Mouse (Mus musculus) embryonic facial prominence, embryonic 12.5 days (tissue): ENCODE data around the gene Nqo1. TPM values are rescaled to one million over a fixed set of nuclear protein-coding genes. Genes with fewer than 3 reads are reported as not detected.

Experiments used
- ATAC-seq: fragments of 200-750 bp; cut with Nextera tagmentation; 2 replicates; pipeline ENCODE4 v1.8.0; 2017; ENCODE audit not compliant: insufficient number of reproducible peaks, insufficient read depth, low FRiP score, low TSS enrichment
- H3K27ac ChIP-seq: fragments of 300-500 bp; sonication (generic); 2 replicates; pipeline ENCODE4 v1.5.1; 2016; ENCODE audit warnings: mild to moderate bottlenecking
- H3K27me3 ChIP-seq: fragments of 300-500 bp; sonication (generic); 2 replicates; pipeline ENCODE4 v1.6.1; 2016; ENCODE audit warnings: mild to moderate bottlenecking, moderate library complexity
- H3K36me3 ChIP-seq: fragments of 300-500 bp; sonication (generic); 2 replicates; pipeline ENCODE4 v1.6.1; 2016; ENCODE audit warnings: mild to moderate bottlenecking
- H3K4me1 ChIP-seq: fragments of 300-500 bp; sonication (generic); 2 replicates; pipeline ENCODE4 v1.6.1; 2016
- H3K4me2 ChIP-seq: fragments of 300-500 bp; sonication (generic); replicated peaks from 2 replicates; pipeline ENCODE4 v1.6.1; 2016; ENCODE audit warnings: mild to moderate bottlenecking, moderate library complexity
- H3K4me3 ChIP-seq: fragments of 300-500 bp; sonication (generic); 2 replicates; pipeline ENCODE4 v1.5.1; 2016; ENCODE audit warnings: mild to moderate bottlenecking
- H3K9ac ChIP-seq: fragments of 300-500 bp; sonication (generic); 2 replicates; pipeline ENCODE4 v1.6.1; 2016; ENCODE audit warnings: mild to moderate bottlenecking, moderate library complexity
- H3K9me3 ChIP-seq: fragments of 300-500 bp; sonication (generic); 2 replicates; pipeline ENCODE4 v1.6.1; 2016; ENCODE audit warnings: mild to moderate bottlenecking, moderate library complexity
- WGBS: fragments of 180-500 bp; shearing (Covaris S2); methylation state at CpG from one replicate; pipeline ENCODE4 v1.1.7; 2016; 5-methylcytosine and 5-hydroxymethylcytosine counted together
- polyA plus RNA-seq: library from polyadenylated mRNA; unstranded; fragments of >200 nt; fragmentation: Nextera tagmentation; extraction: Ambion mirVana; gene quantifications from 2 replicates; pipeline ENCODE4 v1.2.1, GENCODE M21; 2016

Gene Nqo1
- polyA plus RNA-seq, 1 experiment from 2014 or later: 14.8 TPM

- Histone ChIP-seq H3K9me3 (no peaks in the 10 kb centered on the region), H3K4me3 (peak within 1 kb of the TSS; percentile 79), H3K4me1 (0 out of 2 replicates have a peak, but pooled peaks cover 4% of the 10 kb centered on the region), H3K9ac (peak within 1 kb of the TSS; percentile 82), H3K4me2 (peak within 1 kb of the TSS; percentile 70), H3K36me3 (no peaks in the 10 kb centered on the region), H3K27ac (peak within 1 kb of the TSS; percentile 84), H3K27me3 (no peaks in the 10 kb centered on the region)
- WGBS: 2% methylated on average over 51 of the region's 81 CpGs
- ATAC-seq: peak; percentile 86
These were observed 33.2 kb upstream of the Nqo1 start, which contains the start of gene Wwp2 for GRCm38 (mm10) chr8:107435962-107436831. Wwp2 (plus strand) TSS chr8:107436365.

- H3K36me3 ChIP-seq: no peaks in the 10 kb centered on the region
- no peak for ATAC-seq
- peak overlapping the region; percentile 70 for H3K4me2 ChIP-seq
- H3K27ac ChIP-seq: no peak overlapping the region; the same call in 1 of the 2 replicates
- no peaks in the 10 kb centered on the region for H3K9me3 ChIP-seq
- H3K4me1 ChIP-seq: 0 out of 2 replicates have a peak, but pooled peaks cover 4% of the 10 kb centered on the region
- WGBS: 26% methylated on average over 11 of the region's 11 CpGs
- H3K9ac ChIP-seq: 0 out of 2 replicates have a peak overlapping the region, but pooled peaks have one; percentile 32
- H3K4me3 ChIP-seq: peak overlapping the region; percentile 79
- H3K27me3 ChIP-seq: no peaks in the 10 kb centered on the region
These were observed 32.5 kb upstream of the Nqo1 start for GRCm38 (mm10) chr8:107435421-107435961.

GRCm38 (mm10) chr8:107430821-107431220 lies 27.8 kb upstream of the Nqo1 start:
- H3K4me1 ChIP-seq: no peaks in the 10 kb centered on the region
- WGBS: 81% methylated on average over 8 of the region's 8 CpGs
- H3K9me3 ChIP-seq: no peaks in the 10 kb centered on the region
- H3K9ac ChIP-seq: no peak overlapping the region
- ATAC-seq: no peak
- no peak overlapping the region for H3K4me2 ChIP-seq
- H3K36me3 ChIP-seq: no peaks in the 10 kb centered on the region
- H3K4me3 ChIP-seq: no peak overlapping the region
- H3K27me3 ChIP-seq: no peaks in the 10 kb centered on the region
- no peak overlapping the region for H3K27ac ChIP-seq

GRCm38 (mm10) chr8:107425230-107425597 lies 22.2 kb upstream of the Nqo1 start:
- Histone ChIP-seq H3K36me3 (peaks cover 24% of the 10 kb centered on the region), H3K4me2 (peak overlapping the region; percentile 79), H3K4me1 (peaks cover 15% of the 10 kb centered on the region), H3K9ac (no peak overlapping the region), H3K4me3 (peak overlapping the region; percentile 92; the same call in 1 of the 2 replicates), H3K27ac (no peak overlapping the region), H3K27me3 (no peaks in the 10 kb centered on the region), H3K9me3 (no peaks in the 10 kb centered on the region)
- ATAC-seq: no peak
- WGBS: 48% methylated on average over 8 of the region's 8 CpGs

- ATAC-seq: peak; percentile 96
- Histone ChIP-seq H3K9ac (peak within 1 kb of the TSS; percentile 82), H3K27ac (peak within 1 kb of the TSS; percentile 67), H3K4me3 (peak within 1 kb of the TSS; percentile 92), H3K9me3 (no peaks in the 10 kb centered on the region), H3K4me2 (peak within 1 kb of the TSS; percentile 79), H3K27me3 (no peaks in the 10 kb centered on the region), H3K36me3 (peaks cover 29% of the 10 kb centered on the region), H3K4me1 (peaks cover 15% of the 10 kb centered on the region)
- under 1% methylated on average over 50 of the region's 50 CpGs for WGBS
These were observed 21.7 kb upstream of the Nqo1 start, which contains the start of gene Nob1 for GRCm38 (mm10) chr8:107424597-107425229. Nob1 (minus strand) TSS chr8:107425051.

- Histone ChIP-seq H3K4me3 (peak overlapping the region; percentile 92), H3K4me1 (peaks cover 15% of the 10 kb centered on the region), H3K9me3 (no peaks in the 10 kb centered on the region), H3K4me2 (peak overlapping the region; percentile 79), H3K27ac (no peak overlapping the region), H3K27me3 (no peaks in the 10 kb centered on the region), H3K9ac (peak overlapping the region; percentile 82), H3K36me3 (peaks cover 35% of the 10 kb centered on the region)
- no peak for ATAC-seq
- 36% methylated on average over 9 of the region's 9 CpGs for WGBS
These were observed 21.2 kb upstream of the Nqo1 start for GRCm38 (mm10) chr8:107424176-107424575.

- Histone ChIP-seq H3K27me3 (no peaks in the 10 kb centered on the region), H3K9ac (no peak overlapping the region), H3K9me3 (no peaks in the 10 kb centered on the region), H3K27ac (no peak overlapping the region), H3K4me1 (peaks cover 3% of the 10 kb centered on the region), H3K4me2 (no peak overlapping the region), H3K4me3 (no peak overlapping the region), H3K36me3 (peaks cover 96% of the 10 kb centered on the region)
- 94% methylated on average over 12 of the region's 12 CpGs for WGBS
- no peak for ATAC-seq
These were observed 14.0 kb upstream of the Nqo1 start for GRCm38 (mm10) chr8:107417001-107417400.

- no peak overlapping the region for H3K4me3 ChIP-seq
- 86% methylated on average over 10 of the region's 10 CpGs for WGBS
- peaks cover 94% of the 10 kb centered on the region for H3K36me3 ChIP-seq
- H3K9me3 ChIP-seq: peaks cover 3% of the 10 kb centered on the region; the same call in 1 of the 2 replicates
- no peak overlapping the region for H3K27ac ChIP-seq
- no peak overlapping the region for H3K4me2 ChIP-seq
- no peak for ATAC-seq
- no peaks in the 10 kb centered on the region for H3K27me3 ChIP-seq
- no peak overlapping the region for H3K9ac ChIP-seq
- H3K4me1 ChIP-seq: no peaks in the 10 kb centered on the region
These were observed 10.9 kb upstream of the Nqo1 start for GRCm38 (mm10) chr8:107413881-107414280.

GRCm38 (mm10) chr8:107412552-107412951 lies 9.5 kb upstream of the Nqo1 start:
- peaks cover 88% of the 10 kb centered on the region for H3K36me3 ChIP-seq

GRCm38 (mm10) chr8:107411391-107411790 lies 8.4 kb upstream of the Nqo1 start:
- ATAC-seq: no peak
- Histone ChIP-seq H3K27me3 (no peaks in the 10 kb centered on the region), H3K4me2 (no peak overlapping the region), H3K4me1 (no peaks in the 10 kb centered on the region), H3K36me3 (peaks cover 79% of the 10 kb centered on the region), H3K9me3 (peaks cover 3% of the 10 kb centered on the region; the same call in 1 of the 2 replicates), H3K9ac (no peak overlapping the region), H3K4me3 (no peak overlapping the region), H3K27ac (no peak overlapping the region)
- WGBS: 67% methylated on average over 4 of the region's 4 CpGs

More at GRCm38 (mm10) chr8:107412552-107412951, 9.5 kb upstream of the Nqo1 start:
- H3K4me2 ChIP-seq: no peak overlapping the region
- WGBS: 83% methylated on average over 8 of the region's 8 CpGs
- H3K4me3 ChIP-seq: no peak overlapping the region
- H3K27me3 ChIP-seq: no peaks in the 10 kb centered on the region
- H3K9me3 ChIP-seq: peaks cover 3% of the 10 kb centered on the region; the same call in 1 of the 2 replicates
- no peaks in the 10 kb centered on the region for H3K4me1 ChIP-seq
- ATAC-seq: no peak
- no peak overlapping the region for H3K9ac ChIP-seq
- H3K27ac ChIP-seq: no peak overlapping the region

GRCm38 (mm10) chr8:107405935-107406334 lies 2.9 kb upstream of the Nqo1 start:
- Histone ChIP-seq H3K4me2 (no peak overlapping the region), H3K9me3 (peaks cover 3% of the 10 kb centered on the region; the same call in 1 of the 2 replicates), H3K36me3 (peaks cover 26% of the 10 kb centered on the region), H3K27me3 (no peaks in the 10 kb centered on the region), H3K4me1 (peaks cover 19% of the 10 kb centered on the region), H3K27ac (no peak overlapping the region), H3K4me3 (no peak overlapping the region), H3K9ac (no peak overlapping the region)
- ATAC-seq: no peak
- WGBS: 65% methylated on average over 3 of the region's 3 CpGs
